Mouse (Mus musculus) CH12.LX (cell line): Measurements from ENCODE around the gene Vps37b.

Experiments used
- CHD1 ChIP-seq: IDR thresholded peaks from 2 replicates; pipeline ENCODE4 v1.6.1; 2012; ENCODE audit warnings: low read depth, low read length, improper control_type of control experiment, inconsistent platforms
- CTCF ChIP-seq, 2 experiments: IDR thresholded peaks in 1 of 2; conservative IDR thresholded peaks in 1 of 2; 2 replicates each; pipeline ENCODE4 v1.5.1; 2011 to 2012; ENCODE audit warnings: low read depth in 2 of 2, low read length in 2 of 2, improper control_type of control experiment in 1 of 2, inconsistent platforms in 1 of 2, mild to moderate bottlenecking in 1 of 2, moderate library complexity in 1 of 2
- HCFC1 ChIP-seq: IDR thresholded peaks from 2 replicates; pipeline ENCODE4 v1.6.1; 2012; ENCODE audit warnings: low read depth, mild to moderate bottlenecking, inconsistent platforms, low read length, improper control_type of control experiment
- MAFK ChIP-seq: IDR thresholded peaks from 2 replicates; pipeline ENCODE4 v1.6.1; 2011; ENCODE audit warnings: low read length, improper control_type of control experiment; ENCODE audit not compliant: insufficient replicate concordance
- MAX ChIP-seq: IDR thresholded peaks from 2 replicates; pipeline ENCODE4 v1.6.1; 2011; ENCODE audit warnings: low read length, improper control_type of control experiment
- MEF2A ChIP-seq: IDR thresholded peaks from 2 replicates; pipeline ENCODE4 v1.6.1; 2014; ENCODE audit warnings: low read depth, mild to moderate bottlenecking, inconsistent platforms, low read length, improper control_type of control experiment, borderline replicate concordance
- POLR2A ChIP-seq: IDR thresholded peaks from 2 replicates; pipeline ENCODE4 v1.6.1; 2011; ENCODE audit warnings: low read depth, mild to moderate bottlenecking, improper control_type of control experiment, low read length
- TCF12 ChIP-seq: IDR thresholded peaks from 2 replicates; pipeline ENCODE4 v1.6.1; 2014; ENCODE audit warnings: low read depth, mild to moderate bottlenecking, inconsistent platforms, low read length, improper control_type of control experiment
- USF1 ChIP-seq: IDR thresholded peaks from 2 replicates; pipeline ENCODE4 v1.6.1; 2014; ENCODE audit warnings: low read depth, mild to moderate bottlenecking, inconsistent platforms, low read length, improper control_type of control experiment
- ZNF384 ChIP-seq: IDR thresholded peaks from 2 replicates; pipeline ENCODE4 v1.6.1; 2012; ENCODE audit warnings: low read depth, low read length, improper control_type of control experiment, inconsistent platforms

DNA sequence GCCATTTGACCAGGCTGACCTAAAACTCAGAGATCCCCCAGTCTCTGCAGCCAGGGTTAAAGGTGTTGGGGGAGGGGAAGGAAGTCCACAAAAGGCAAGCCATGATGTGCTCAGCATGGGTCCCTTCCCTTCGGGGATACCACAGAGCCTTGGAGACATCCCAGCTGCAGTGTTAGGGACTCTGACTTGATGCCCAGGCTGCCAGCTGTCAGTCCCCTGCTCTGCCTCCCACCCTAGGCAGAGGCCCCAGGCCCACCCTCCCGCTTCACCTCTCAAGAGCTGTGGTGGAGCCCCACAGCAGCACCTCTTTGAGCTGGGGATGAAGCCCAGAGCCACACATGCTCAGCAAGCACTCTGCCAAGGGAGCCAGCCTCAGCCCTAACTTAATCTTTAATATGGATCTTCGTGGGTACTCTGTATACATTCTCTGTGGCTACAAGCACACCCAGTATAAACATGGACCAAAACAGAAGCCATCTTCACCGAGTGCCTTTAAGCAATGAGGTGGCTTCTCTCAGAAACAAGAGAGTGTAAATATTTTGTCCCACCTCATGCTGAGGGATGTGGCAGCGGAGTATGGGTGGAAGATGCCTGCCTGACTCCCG, 45.9 kb upstream of the Vps37b start:
- no peak for TF ChIP-seq HCFC1
- TF ChIP-seq CTCF (conservative IDR thresholded peaks at IDR 0.05 in 1 of 2, IDR thresholded peaks at IDR 0.05 in 1 of 2; ENCODE audit: low read depth in 2 of 2, low read length in 2 of 2) = no peak
- TF ChIP-seq POLR2A = no peak
- no peak for TF ChIP-seq CHD1
- no peak for TF ChIP-seq MAX
- no peak for TF ChIP-seq MAFK
- TF ChIP-seq MEF2A = no peak
- no peak for TF ChIP-seq USF1
- no peak for TF ChIP-seq ZNF384
- no peak for TF ChIP-seq TCF12
